Mouse (Mus musculus) cerebellum, adult 2 months (tissue): ENCODE measurements around the gene Preb. TPM values are rescaled to one million over a fixed set of nuclear protein-coding genes. Genes with fewer than 3 reads are reported as not detected.

Experiments
- DNase-seq, 2 experiments: peaks; one replicate each; pipeline ENCODE4 v3.0.0; 2021
- H3K27ac ChIP-seq: fragments of 200-500 bp; 2 replicates; pipeline ENCODE4 v1.5.1; 2012; ENCODE audit warnings: low read length, control low read depth, inconsistent platforms; ENCODE audit not compliant: insufficient read depth
- H3K27me3 ChIP-seq: fragments of 200-500 bp; 2 replicates; pipeline ENCODE4 v1.6.1; 2012; ENCODE audit warnings: inconsistent platforms, mild to moderate bottlenecking, low read length, moderate library complexity; ENCODE audit not compliant: control insufficient read depth, insufficient read depth
- H3K4me1 ChIP-seq: fragments of 200-500 bp; 2 replicates; pipeline ENCODE4 v1.6.1; 2011; ENCODE audit warnings: low read length; ENCODE audit not compliant: control insufficient read depth, insufficient read depth
- H3K4me3 ChIP-seq: fragments of 200-500 bp; replicated peaks from 2 replicates; pipeline ENCODE3; 2011; ENCODE audit warnings: mild to moderate bottlenecking, low read depth, low read length, control low read depth; ENCODE audit not compliant: insufficient read depth
- CTCF ChIP-seq: fragments of 200-500 bp; IDR thresholded peaks from 2 replicates; pipeline ENCODE4 v1.5.1; 2011; ENCODE audit warnings: low read depth, mild to moderate bottlenecking, control low read depth, low read length, moderate library complexity, borderline replicate concordance; ENCODE audit not compliant: insufficient read depth
- POLR2A ChIP-seq: fragments of 200-500 bp; IDR thresholded peaks from 2 replicates; pipeline ENCODE4 v1.6.1; 2011; ENCODE audit warnings: low read length, control low read depth, borderline replicate concordance; ENCODE audit not compliant: insufficient read depth
- WGBS: fragments of 180-500 bp; shearing (Covaris S2); methylation state at CpG from one replicate; pipeline ENCODE4 v1.1.7; 2018; 5-methylcytosine and 5-hydroxymethylcytosine counted together
- polyA plus RNA-seq: library from polyadenylated mRNA; depleted of rRNA; stranded (reverse); fragments of >200 nt; gene quantifications from 2 replicates; pipeline ENCODE4 v1.2.3, GENCODE M21; 2012

The Preb gene
- polyA plus RNA-seq, 1 experiment, result 241 TPM

- Histone ChIP-seq H3K4me1 (peaks cover 34% of the 10 kb centered on the region), H3K4me3 (no peak overlapping the region), H3K27me3 (no peaks in the 10 kb centered on the region), H3K27ac (no peak overlapping the region)
- 71% methylated on average over 5 of the region's 5 CpGs for WGBS
- no peak for DNase-seq
- TF ChIP-seq POLR2A (no peak), CTCF (no peak)
These were observed 7.6 kb downstream of the Preb start for GRCm38 (mm10) chr5:30952551-30952950.

- Histone ChIP-seq H3K27ac (no peak overlapping the region), H3K4me1 (peaks cover 34% of the 10 kb centered on the region), H3K27me3 (no peaks in the 10 kb centered on the region), H3K4me3 (no peak overlapping the region)
- TF ChIP-seq CTCF (no peak), POLR2A (no peak)
- 53% methylated on average over 6 of the region's 6 CpGs for WGBS
- no peak for DNase-seq
These were observed 8.5 kb downstream of the Preb start for GRCm38 (mm10) chr5:30951706-30952105.

- no peak for DNase-seq
- Histone ChIP-seq H3K4me1 (peaks cover 31% of the 10 kb centered on the region), H3K4me3 (no peak overlapping the region), H3K27me3 (no peaks in the 10 kb centered on the region), H3K27ac (no peak overlapping the region)
- no peak for TF ChIP-seq POLR2A
- no peak for TF ChIP-seq CTCF
- WGBS, result 74% methylated on average over 2 of the region's 2 CpGs
These were observed 9.2 kb downstream of the Preb start for GRCm38 (mm10) chr5:30950922-30951321.

- Histone ChIP-seq H3K4me1 (peaks cover 28% of the 10 kb centered on the region), H3K4me3 (peak overlapping the region; percentile 97), H3K27me3 (no peaks in the 10 kb centered on the region), H3K27ac (peak overlapping the region; percentile 60; the same call in 1 of the 2 replicates)
- TF ChIP-seq POLR2A (no peak), CTCF (no peak)
- peak; percentile 41 to 64 for DNase-seq
- WGBS, result 9% methylated on average over 4 of the region's 4 CpGs
These were observed 9.7 kb downstream of the Preb start for GRCm38 (mm10) chr5:30950451-30950850.

GRCm38 (mm10) chr5:30949654-30950326 is 10.4 kb downstream of the Preb start:
- H3K4me3 ChIP-seq, result peak overlapping the region; percentile 97
- peak overlapping the region; percentile 60 for H3K27ac ChIP-seq
- H3K4me1 ChIP-seq, result peaks cover 22% of the 10 kb centered on the region
- TF ChIP-seq CTCF (no peak), POLR2A (peak; percentile 57; the same call in 1 of the 2 replicates)
- peak; percentile 86 for DNase-seq
- H3K27me3 ChIP-seq, result no peaks in the 10 kb centered on the region
- WGBS, result under 1% methylated on average over 31 of the region's 31 CpGs

- no peak overlapping the region for H3K4me3 ChIP-seq
- no peak for DNase-seq
- H3K27ac ChIP-seq, result no peak overlapping the region
- TF ChIP-seq CTCF (no peak), POLR2A (no peak)
- H3K27me3 ChIP-seq, result no peaks in the 10 kb centered on the region
- 89% methylated on average over 5 of the region's 5 CpGs for WGBS
- H3K4me1 ChIP-seq, result peaks cover 11% of the 10 kb centered on the region
These were observed 11.5 kb downstream of the Preb start for GRCm38 (mm10) chr5:30948620-30949019.

- TF ChIP-seq POLR2A, result no peak
- peak; percentile 9; the same call in 1 of the 2 replicates for TF ChIP-seq CTCF
- Histone ChIP-seq H3K27ac (no peak within 1 kb of the TSS), H3K4me3 (peak within 1 kb of the TSS; percentile 55), H3K4me1 (peaks cover 3% of the 10 kb centered on the region; the same call in 1 of the 2 replicates), H3K27me3 (no peaks in the 10 kb centered on the region)
- 6% methylated on average over 44 of the region's 44 CpGs for WGBS
- DNase-seq, result peak; percentile 79 to 82
These were observed 15.0 kb downstream of the Preb start, which contains the start of gene Cgref1 for GRCm38 (mm10) chr5:30944956-30945781. Cgref1 (minus strand) TSS chr5:30945591.
